Comparison of ENCODE assay signal across 11 mouse cellular contexts in genomic region chr6:37705733-37706145, GRCm38 (mm10).
A peak's percentile ranks its signal among the peaks of the same experiment; 100 is the strongest.
DNase-seq lines count a peak whose midpoint lies in the region; ATAC-seq and TF ChIP-seq lines count a peak whose summit lies in the region.
"Had no signal": no experiment of that assay in that cellular context is flagged by ENCODE, and none has a peak within 500 bp of the region (broad histone marks: within the 10 kb centered on the region; RNA-seq: fewer than 3 reads in every experiment).

No protein-coding gene starts in this region.

- H3K79me2 ChIP-seq in CH12.LX (replicated peaks; ENCODE audit: control insufficient read depth, extremely low read depth, insufficient read depth, poor library complexity, severe bottlenecking) = no peaks in the 10 kb centered on the region

- no peak overlapping the region for H3K9ac ChIP-seq in CH12.LX (ENCODE audit: insufficient read depth, low read depth)
- H3K9ac ChIP-seq: embryonic facial prominence, embryonic 15.5 days; limb, embryonic 13.5 days had no signal

- peak; percentile 22; the same call in 1 of the 2 replicates for ATAC-seq in monocyte, adult 5-6 weeks (replicated peaks; ENCODE audit: insufficient number of reproducible peaks, low FRiP score, low TSS enrichment, poor library complexity, severe bottlenecking)

- H3K27me3 ChIP-seq in CH12.LX (replicated peaks) = no peaks in the 10 kb centered on the region
- H3K27me3 ChIP-seq: embryonic facial prominence, embryonic 15.5 days; limb, embryonic 13.5 days had no signal

- dilution Hi-C loops in CH12.LX (cut with MboI; ENCODE audit: extremely low pct_ligation_motif_present, extremely low pct_unique_long_range_greater_than_20kb, low sequenced_read_pairs) = no loop called here

- in situ Hi-C loops in CH12.LX (cut with MboI; ENCODE audit: low pct_ligation_motif_present, low pct_unique_long_range_greater_than_20kb, low sequenced_read_pairs) = no loop called here

- 0 out of 2 replicates have a peak, but pooled peaks have one; percentile 29 for TF ChIP-seq EP300 in CH12.LX (IDR thresholded peaks at IDR 0.05; ENCODE audit: low read length)

- no peak for TF ChIP-seq RAD21 in CH12.LX (IDR thresholded peaks at IDR 0.05; ENCODE audit: low read depth, low read length)

- peak; percentile 25 for DNase-seq in adrenal gland, adult 2 months
- no peak for DNase-seq in adrenal gland, postnatal 14 days
- peak; percentile 6 for DNase-seq in kidney, postnatal 14 days
- no peak for DNase-seq in kidney, postnatal 10 days
- peak; percentile 82 for DNase-seq in CH12.LX (ENCODE audit: extremely low read depth)
- no peak for DNase-seq in ovary, adult 18-20 months (ENCODE audit: low spot score)
- no peak for DNase-seq in embryo, embryonic 9.5 days (ENCODE audit: extremely low spot score)
- DNase-seq: cerebellum, adult 9-11 months had no signal

- TF ChIP-seq POLR2A in CH12.LX (IDR thresholded peaks at IDR 0.05; ENCODE audit: low read depth, low read length) = peak; percentile 70

- no peak overlapping the region for H3K4me2 ChIP-seq in CH12.LX (ENCODE audit: insufficient read depth, low read depth, poor library complexity, severe bottlenecking)
- H3K4me2 ChIP-seq: embryonic facial prominence, embryonic 15.5 days; limb, embryonic 13.5 days had no signal

- peak overlapping the region; percentile 62; the same call in 1 of the 2 replicates for H3K27ac ChIP-seq in CH12.LX (ENCODE audit: insufficient read depth, low read depth)
- H3K27ac ChIP-seq: embryonic facial prominence, embryonic 15.5 days; limb, embryonic 13.5 days had no signal

- peaks cover 7% of the 10 kb centered on the region for H3K9me3 ChIP-seq in CH12.LX (replicated peaks; ENCODE audit: low read length)
- H3K9me3 ChIP-seq: embryonic facial prominence, embryonic 15.5 days had no signal

- no peak for TF ChIP-seq CTCF in CH12.LX (conservative IDR thresholded peaks at IDR 0.05 in 1 of 2, IDR thresholded peaks at IDR 0.05 in 1 of 2; ENCODE audit: low read depth in 2 of 2, low read length in 2 of 2)

- peaks cover 4 to 31% of the 10 kb centered on the region in 2 experiments; a peak in 3 of 4 replicates for H3K4me1 ChIP-seq in CH12.LX (ENCODE audit: control insufficient read depth in 1 of 2, insufficient read depth in 2 of 2)
- H3K4me1 ChIP-seq: embryonic facial prominence, embryonic 15.5 days; limb, embryonic 13.5 days had no signal

- H3K4me3 ChIP-seq in CH12.LX (replicated peaks in 1 of 3; ENCODE audit: low read depth in 2 of 3, low read length in 2 of 3, poor library complexity in 1 of 3) = no peak overlapping the region
- H3K4me3 ChIP-seq: embryonic facial prominence, embryonic 15.5 days; limb, embryonic 13.5 days had no signal

- no peaks in the 10 kb centered on the region for H3K36me3 ChIP-seq in CH12.LX (replicated peaks in 1 of 2; ENCODE audit: control insufficient read depth in 1 of 2, insufficient read depth in 1 of 2, low read length in 1 of 2)
- H3K36me3 ChIP-seq: embryonic facial prominence, embryonic 15.5 days; limb, embryonic 13.5 days had no signal

TF ChIP-seq in CH12.LX, 34 proteins besides CTCF, POLR2A, EP300 and RAD21:
- TF ChIP-seq MEF2A (IDR thresholded peaks at IDR 0.05; ENCODE audit: borderline replicate concordance, low read depth, low read length) (peak; percentile 79; the same call in 1 of the 2 replicates), TCF12 (IDR thresholded peaks at IDR 0.05; ENCODE audit: low read depth, low read length) (0 out of 2 replicates have a peak, but pooled peaks have one; percentile 23), TBP (conservative IDR thresholded peaks at IDR 0.05; ENCODE audit: low read depth, low read length) (peak; percentile 93), MAFK (IDR thresholded peaks at IDR 0.05; ENCODE audit: insufficient replicate concordance, low read length) (no peak), JUN (IDR thresholded peaks at IDR 0.05; ENCODE audit: insufficient read depth, low read depth, low read length) (peak; percentile 74), NELFE (IDR thresholded peaks at IDR 0.05; ENCODE audit: low read depth, low read length) (peak; percentile 43; the same call in 1 of the 2 replicates), MAZ (IDR thresholded peaks at IDR 0.05; ENCODE audit: low read depth, low read length) (no peak), JUND (conservative IDR thresholded peaks at IDR 0.05; ENCODE audit: low read depth, low read length) (peak; percentile 65; the same call in 1 of the 2 replicates)

Comparison
In these comparisons a context has a peak if more than half of its experiments do, and no peak if none do; other contexts are left out.
1. DNase-seq: peak in adrenal gland, adult 2 months (single experiment), kidney, postnatal 14 days (single experiment) and CH12.LX (single experiment); none in adrenal gland, postnatal 14 days (single experiment), kidney, postnatal 10 days (single experiment), ovary, adult 18-20 months (single experiment) and embryo, embryonic 9.5 days (single experiment).